ENCODE assay signal across 19 mouse cellular contexts in the genomic region with DNA sequence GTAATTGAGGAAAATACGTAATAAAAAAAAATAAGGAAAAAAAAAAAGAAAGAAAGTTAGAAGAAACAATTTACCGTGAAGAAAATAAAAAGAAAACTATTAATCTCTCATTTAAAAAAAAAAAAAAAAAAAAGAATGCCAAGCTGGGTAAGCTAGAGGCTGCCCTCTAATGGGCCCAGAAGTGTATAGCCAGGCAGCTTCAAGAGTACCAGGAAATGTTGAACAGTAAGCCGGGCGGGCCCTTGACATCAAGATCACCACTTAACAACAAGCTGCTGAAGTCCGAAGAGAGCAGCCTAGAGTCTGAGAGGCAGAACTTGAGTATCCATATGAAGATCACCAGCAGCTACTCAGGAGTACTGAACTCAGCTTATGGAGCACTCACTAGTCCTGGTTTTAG.
A peak's percentile ranks its signal among the peaks of the same experiment; 100 is the strongest.
DNase-seq lines count a peak whose midpoint lies in the region; ATAC-seq and TF ChIP-seq lines count a peak whose summit lies in the region.
"Had no signal": no experiment of that assay in that cellular context is flagged by ENCODE, and none has a peak within 500 bp of the region (broad histone marks: within the 10 kb centered on the region; RNA-seq: fewer than 3 reads in every experiment).

No protein-coding gene starts in this region.

- no peak for ATAC-seq in liver, embryonic 14.5 days (ENCODE audit: insufficient read depth)
- no peak for ATAC-seq in liver, postnatal 0 days
- ATAC-seq: forebrain, embryonic 15.5 days had no signal

- no peak overlapping the region for H3K4me3 ChIP-seq in liver, embryonic 14.5 days (ENCODE audit: insufficient read depth in 1 of 2, low read depth in 2 of 2, low read length in 2 of 2)
- no peak overlapping the region for H3K4me3 ChIP-seq in liver, postnatal 0 days (ENCODE audit: low read depth, low read length)
- H3K4me3 ChIP-seq: forebrain, embryonic 15.5 days; gastrocnemius, adult 2 months; limb, embryonic 12.5 days; liver, embryonic 15.5 days; neural tube, embryonic 15.5 days had no signal

- H3K9me3 ChIP-seq in liver, embryonic 14.5 days (ENCODE audit: control insufficient read depth, low read length): no peaks in the 10 kb centered on the region
- H3K9me3 ChIP-seq in liver, postnatal 0 days (ENCODE audit: low read length): no peaks in the 10 kb centered on the region
- H3K9me3 ChIP-seq: forebrain, embryonic 15.5 days; limb, embryonic 12.5 days; liver, embryonic 15.5 days; neural tube, embryonic 15.5 days had no signal

- H3K27me3 ChIP-seq in liver, embryonic 14.5 days (ENCODE audit: control insufficient read depth, insufficient read depth, low read length): no peaks in the 10 kb centered on the region
- no peaks in the 10 kb centered on the region for H3K27me3 ChIP-seq in liver, postnatal 0 days (ENCODE audit: insufficient read depth, low read length)
- H3K27me3 ChIP-seq: forebrain, embryonic 15.5 days; limb, embryonic 12.5 days; liver, embryonic 15.5 days; neural tube, embryonic 15.5 days had no signal

- no peak for DNase-seq in liver, embryonic 14.5 days (ENCODE audit: low read depth in 3 of 3, low spot score in 3 of 3)
- DNase-seq in liver, postnatal 0 days: no peak
- peak; percentile 58 for DNase-seq in ZHBTc4 (ENCODE audit: low read depth, low spot score)
- DNase-seq in lung, postnatal 10 days: peak; percentile 16
- DNase-seq in retina, postnatal 1 day: no peak
- DNase-seq in ovary, postnatal 14 days (ENCODE audit: low spot score): no peak
- DNase-seq in cerebellum, adult 11 months: no peak
- DNase-seq: adrenal gland, postnatal 25 days; cerebellum, adult 9-10 months; gastrocnemius, adult 2 months; heart, adult 18-20 months; kidney, adult 2 months; right cerebral cortex, adult 18-20 months had no signal

- H3K4me1 ChIP-seq in liver, embryonic 14.5 days (replicated peaks; ENCODE audit: control insufficient read depth in 2 of 2, insufficient read depth in 2 of 2, low read length in 1 of 2): no peaks in the 10 kb centered on the region
- H3K4me1 ChIP-seq in liver, postnatal 0 days (ENCODE audit: insufficient read depth): no peaks in the 10 kb centered on the region
- H3K4me1 ChIP-seq: forebrain, embryonic 15.5 days; limb, embryonic 12.5 days; liver, embryonic 15.5 days had no signal

- H3K36me3 ChIP-seq in liver, embryonic 14.5 days (replicated peaks; ENCODE audit: control insufficient read depth, insufficient read depth, low read depth): no peaks in the 10 kb centered on the region
- H3K36me3 ChIP-seq in liver, postnatal 0 days (replicated peaks; ENCODE audit: insufficient read depth, low read length): peaks cover 26% of the 10 kb centered on the region

- no peak overlapping the region for H3K4me2 ChIP-seq in liver, embryonic 14.5 days (ENCODE audit: low read depth)
- H3K4me2 ChIP-seq in liver, postnatal 0 days (ENCODE audit: low read depth, low read length): no peak overlapping the region
- H3K4me2 ChIP-seq: forebrain, embryonic 15.5 days; hindbrain, embryonic 14.5 days; limb, embryonic 12.5 days; liver, embryonic 15.5 days; midbrain, embryonic 11.5 days; neural tube, embryonic 15.5 days had no signal

- TF ChIP-seq EP300 in liver, embryonic 14.5 days (IDR thresholded peaks at IDR 0.05; ENCODE audit: low read depth): no peak
- no peak for TF ChIP-seq EP300 in liver, postnatal 0 days (IDR thresholded peaks at IDR 0.05; ENCODE audit: low read depth)

- H3K27ac ChIP-seq in liver, embryonic 14.5 days: no peak overlapping the region
- no peak overlapping the region for H3K27ac ChIP-seq in liver, postnatal 0 days (ENCODE audit: low read depth)
- H3K27ac ChIP-seq: forebrain, embryonic 15.5 days; gastrocnemius, adult 2 months; hindbrain, embryonic 14.5 days; limb, embryonic 12.5 days; liver, embryonic 15.5 days; neural tube, embryonic 15.5 days had no signal

- TF ChIP-seq CTCF in liver, embryonic 14.5 days (IDR thresholded peaks at IDR 0.05; ENCODE audit: low read depth): peak; percentile 5; the same call in 1 of the 2 replicates
- no peak for TF ChIP-seq CTCF in liver, postnatal 0 days (IDR thresholded peaks at IDR 0.05; ENCODE audit: low read depth)

- 74% methylated on average over 5 of the region's 5 CpGs for WGBS in liver, embryonic 14.5 days (ENCODE audit: insufficient replicate concordance)
- 90% methylated on average over 5 of the region's 5 CpGs for WGBS in liver, postnatal 0 days (ENCODE audit: insufficient replicate concordance)

- no peak overlapping the region for H3K9ac ChIP-seq in liver, embryonic 14.5 days (replicated peaks)
- H3K9ac ChIP-seq in liver, postnatal 0 days (replicated peaks): no peak overlapping the region
- H3K9ac ChIP-seq: forebrain, embryonic 15.5 days; hindbrain, embryonic 14.5 days; limb, embryonic 12.5 days; liver, embryonic 15.5 days; neural tube, embryonic 15.5 days had no signal

Comparison
In these comparisons a context has a peak if more than half of its experiments do, and no peak if none do; other contexts are left out.
1. DNase-seq: peak in ZHBTc4 (single experiment) and lung, postnatal 10 days (single experiment); none in liver, embryonic 14.5 days (0 of 3), liver, postnatal 0 days (single experiment), retina, postnatal 1 day (single experiment), ovary, postnatal 14 days (single experiment) and cerebellum, adult 11 months (single experiment).